Mouse (Mus musculus) thymus, postnatal 14 days (tissue): Measurements from ENCODE around the gene Gtse1.

Experiments
- DNase-seq: peaks from one replicate; pipeline ENCODE4 v3.0.0; 2021

Gtse1 gene

GRCm38 (mm10) chr15:85878848-85879497 lies 19.4 kb downstream of the Gtse1 start, which contains the start of gene Trmu:
Gene Trmu (plus strand): TSS chr15:85879312.
- DNase-seq = peak; percentile 88

GRCm38 (mm10) chr15:85879498-85879895 lies 20.0 kb downstream of the Gtse1 start:
- DNase-seq = peak; percentile 49

DNA sequence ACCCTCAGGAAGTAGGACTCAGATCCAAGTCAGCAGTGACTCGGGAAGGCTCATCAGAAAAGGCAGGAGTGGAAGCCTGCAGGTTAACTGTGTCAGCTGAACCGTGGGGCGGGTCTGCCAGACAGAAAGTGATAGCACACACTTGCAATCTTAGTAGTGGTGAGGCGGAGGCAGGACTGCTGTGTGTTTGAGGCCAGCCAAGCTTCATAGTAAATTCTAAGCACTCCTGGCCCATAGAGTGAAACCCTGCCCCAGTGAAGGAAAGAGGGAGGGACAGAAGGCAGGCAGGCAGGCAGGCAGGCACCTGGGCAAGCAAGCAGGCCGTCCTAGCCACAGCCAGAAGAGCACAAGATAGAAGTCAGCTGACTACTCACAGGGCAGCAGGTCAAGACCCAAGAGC lies 26.1 kb downstream of the Gtse1 start:
- no peak for DNase-seq

DNA sequence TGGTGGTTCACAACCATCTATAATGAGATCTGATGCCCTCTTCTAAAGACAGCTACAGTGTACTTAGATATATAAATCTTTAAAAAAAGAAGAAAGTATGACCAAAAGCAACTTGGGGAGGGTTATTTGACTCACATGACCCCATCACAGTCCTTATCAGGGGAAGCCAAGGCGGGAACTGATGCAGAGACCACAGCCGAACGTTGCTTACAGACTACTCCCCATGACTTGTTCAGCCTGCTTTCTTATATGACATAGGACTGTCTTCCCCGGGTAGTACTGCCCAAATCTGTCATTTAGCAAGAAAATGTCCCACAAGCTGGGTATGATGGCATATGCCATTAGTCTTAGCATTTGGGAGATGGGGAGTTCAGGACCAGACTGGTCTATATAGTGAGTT lies 29.7 kb downstream of the Gtse1 start:
- DNase-seq = no peak

DNA sequence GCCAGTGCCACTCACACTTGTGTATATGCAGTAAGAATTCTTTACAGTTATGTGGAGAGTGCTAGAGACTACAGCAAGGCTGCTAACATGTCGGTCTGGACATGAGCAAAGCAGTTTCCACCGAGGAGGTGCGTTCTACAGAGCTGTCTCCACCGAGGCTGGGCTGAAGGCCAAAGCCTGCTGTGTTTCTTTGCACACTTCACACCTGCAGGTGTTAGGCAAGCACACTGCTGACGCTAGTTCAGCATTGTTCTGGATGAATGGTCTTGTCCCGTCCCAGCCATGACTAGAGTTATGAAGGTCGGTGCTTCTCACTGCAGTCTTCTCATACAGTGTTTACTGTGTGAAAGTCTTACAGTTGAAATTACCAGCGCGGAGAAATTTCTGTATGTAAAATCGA lies 32.4 kb downstream of the Gtse1 start:
- DNase-seq = no peak

GRCm38 (mm10) chr15:85892498-85893118 lies 33.1 kb downstream of the Gtse1 start:
- DNase-seq = no peak

DNA sequence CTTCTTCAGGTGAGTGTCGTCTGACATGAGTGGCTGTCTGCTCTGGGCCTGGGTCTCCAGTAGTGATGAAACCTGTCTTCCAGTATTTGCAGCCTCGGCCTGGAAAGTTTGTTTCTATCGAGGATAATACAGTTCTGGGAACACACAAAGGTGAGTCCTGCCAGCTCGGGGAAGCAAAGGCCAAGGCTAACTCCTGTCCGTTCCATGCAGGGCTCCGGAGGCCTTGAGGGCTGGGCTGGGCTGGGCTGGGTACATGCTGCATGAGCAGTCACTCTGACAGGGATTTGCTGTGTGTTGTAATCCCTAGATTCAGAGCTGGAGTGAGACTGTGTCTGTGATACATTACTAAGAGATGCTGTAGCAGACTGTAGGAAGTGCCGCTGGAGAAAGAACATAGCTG lies 34.3 kb downstream of the Gtse1 start:
- no peak for DNase-seq

DNA sequence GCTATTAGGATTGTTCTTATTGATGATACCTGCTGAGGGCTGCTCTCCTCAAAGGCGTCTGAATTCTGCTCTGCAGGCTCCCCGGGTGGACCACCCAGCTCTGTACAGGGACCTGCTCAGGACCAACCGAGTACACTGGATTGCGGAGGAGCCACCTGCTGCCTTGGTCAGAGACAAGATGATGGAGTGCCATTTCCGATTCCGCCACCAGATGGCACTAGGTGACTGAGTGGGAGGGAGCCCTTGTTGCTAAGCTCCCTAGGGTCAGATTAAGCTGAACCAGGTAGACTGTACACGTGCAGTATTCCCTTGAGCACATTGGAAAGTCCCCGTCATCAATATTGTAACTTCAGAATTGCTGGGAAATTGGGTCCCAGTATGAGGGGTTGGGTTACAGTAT lies 36.7 kb downstream of the Gtse1 start:
- peak; percentile 90 for DNase-seq

DNA sequence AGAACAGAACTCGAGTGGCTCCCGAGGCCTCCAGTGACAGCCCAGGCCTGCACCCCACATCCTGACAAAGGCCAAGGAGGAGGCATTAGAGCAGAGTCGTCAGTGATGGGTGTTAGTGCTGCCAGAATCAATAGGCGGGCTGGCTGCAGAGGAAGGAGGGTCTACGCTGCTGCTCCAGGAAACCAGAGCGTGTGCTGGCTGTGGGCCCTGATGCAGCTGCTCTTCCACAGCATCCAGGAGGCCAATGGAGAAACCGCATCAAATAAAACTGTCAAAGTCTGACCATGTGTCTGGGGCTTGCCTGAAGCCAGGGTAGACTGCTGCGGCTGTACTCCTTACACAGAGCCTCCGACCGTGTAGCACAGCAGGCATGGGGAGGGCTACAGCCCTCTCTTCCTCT lies 37.6 kb downstream of the Gtse1 start:
- no peak for DNase-seq

DNA sequence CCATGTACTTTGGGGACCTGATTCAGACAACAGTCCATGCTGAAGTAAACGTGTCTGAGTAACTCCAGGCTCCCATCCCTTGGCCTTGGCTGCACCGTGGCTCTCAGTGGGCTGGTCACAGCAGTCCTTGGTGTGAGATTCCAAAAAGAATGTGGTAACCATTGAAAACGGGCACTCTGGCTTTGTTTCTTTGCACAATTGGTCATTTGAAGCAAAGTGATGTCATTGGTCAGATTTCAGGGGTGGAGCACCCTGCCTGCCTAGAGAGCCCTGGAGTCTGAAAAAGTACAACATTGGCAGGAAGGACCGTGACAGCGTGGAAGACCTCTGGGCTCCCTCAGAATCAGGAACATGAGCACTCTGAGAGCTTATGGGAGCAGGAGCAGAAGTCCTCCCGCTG lies 39.9 kb downstream of the Gtse1 start:
- no peak for DNase-seq

- DNase-seq = no peak
These were observed 40.8 kb downstream of the Gtse1 start for GRCm38 (mm10) chr15:85900318-85900717.

GRCm38 (mm10) chr15:85900801-85901200 lies 41.3 kb downstream of the Gtse1 start:
- DNase-seq = no peak

DNA sequence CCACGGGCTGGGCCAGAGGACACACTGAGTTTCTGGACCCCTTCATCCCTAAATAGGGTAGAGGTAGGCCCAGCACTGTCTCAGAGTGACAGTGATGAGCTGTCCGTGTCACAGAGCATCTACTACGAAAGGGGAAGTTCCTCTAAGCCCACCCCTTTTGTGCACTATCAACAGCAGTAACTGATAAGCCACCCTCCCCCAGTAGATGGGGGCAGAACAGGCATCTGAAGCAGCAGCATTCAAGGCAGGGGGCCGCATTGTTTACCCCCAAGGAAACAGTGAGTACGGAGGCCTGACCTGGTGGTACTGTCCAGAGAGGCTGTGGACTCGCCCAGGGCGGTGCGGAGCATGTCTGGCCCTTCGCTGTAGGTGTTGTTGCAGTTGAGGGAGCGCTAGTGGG lies 43.0 kb downstream of the Gtse1 start:
- no peak for DNase-seq

DNA sequence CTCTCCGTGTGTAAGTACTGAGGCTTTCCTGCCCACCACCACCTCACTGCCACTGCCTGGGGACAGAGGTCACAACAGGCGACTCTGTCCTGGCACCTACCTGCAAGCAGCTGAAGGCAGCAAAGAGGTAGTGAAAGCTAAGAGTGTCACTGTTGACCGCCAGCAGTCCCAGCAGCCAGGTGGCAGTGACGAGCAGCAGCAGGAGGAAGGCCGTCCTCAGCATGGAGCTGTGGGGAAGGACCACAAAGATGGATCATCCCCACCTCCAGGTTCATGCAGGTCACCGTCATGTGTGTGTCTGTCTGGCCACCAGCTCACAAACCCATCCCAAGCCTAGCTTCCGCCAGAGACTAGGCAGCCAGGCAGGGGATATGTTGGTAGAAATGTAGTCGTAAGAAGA lies 44.3 kb downstream of the Gtse1 start:
- DNase-seq = no peak

- no peak for DNase-seq
These were observed 49.3 kb downstream of the Gtse1 start for GRCm38 (mm10) chr15:85908660-85909491.

DNA sequence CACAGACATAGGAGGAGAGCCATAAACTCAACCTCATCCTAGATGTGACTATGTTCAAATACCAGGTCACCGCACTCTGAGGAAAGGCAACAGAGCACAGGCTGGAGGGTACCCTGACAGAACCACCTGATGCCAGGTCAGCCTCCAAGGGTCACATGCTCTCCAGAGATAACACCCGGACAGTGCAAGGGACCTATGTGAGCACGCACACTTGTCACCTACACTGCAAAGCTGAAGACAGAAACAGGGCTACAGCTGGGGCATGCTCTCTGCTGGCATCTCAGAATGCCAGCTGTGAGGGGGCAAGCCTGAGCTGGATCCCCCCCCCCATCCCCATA lies 49.9 kb downstream of the Gtse1 start:
- no peak for DNase-seq

- peak; percentile 20 for DNase-seq
These were observed 50.4 kb downstream of the Gtse1 start for GRCm38 (mm10) chr15:85909931-85910330.

- DNase-seq = peak; percentile 87
These were observed 54.1 kb downstream of the Gtse1 start for GRCm38 (mm10) chr15:85913605-85914004.

- DNase-seq = no peak
These were observed 59.8 kb downstream of the Gtse1 start for GRCm38 (mm10) chr15:85919191-85919891.

- DNase-seq = no peak
These were observed 60.3 kb downstream of the Gtse1 start for GRCm38 (mm10) chr15:85919892-85920248.

DNA sequence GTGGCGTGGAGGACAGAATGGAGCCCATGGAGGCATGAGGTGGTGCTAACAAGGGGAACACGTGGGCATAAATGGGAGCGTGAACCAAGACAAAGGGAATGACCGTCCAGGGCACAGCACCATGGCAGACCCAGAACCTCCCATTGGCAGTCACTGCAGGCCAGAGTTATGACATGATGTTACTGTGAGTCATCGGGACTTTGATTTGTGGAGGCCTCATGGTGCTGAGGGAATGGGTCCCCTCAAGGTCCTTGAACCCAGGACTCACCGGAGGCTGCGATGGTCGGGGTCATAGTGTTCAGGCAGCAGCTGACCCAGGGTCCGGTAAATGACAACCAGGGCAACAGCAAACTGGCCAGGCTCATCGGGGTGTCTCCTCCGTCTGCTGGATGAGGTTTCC lies 62.3 kb downstream of the Gtse1 start:
- no peak for DNase-seq
